Mouse (Mus musculus): ENCODE data around the gene Dnttip1. TPM values are rescaled to one million over a fixed set of nuclear protein-coding genes. Genes with fewer than 3 reads are reported as not detected.
A peak's percentile ranks its signal among the peaks of the same experiment; 100 is the strongest.

Dnttip1 gene
- total and polyA plus RNA-seq, 3 experiments, result 20.6 to 59.9 TPM; not detected in 1

DNA sequence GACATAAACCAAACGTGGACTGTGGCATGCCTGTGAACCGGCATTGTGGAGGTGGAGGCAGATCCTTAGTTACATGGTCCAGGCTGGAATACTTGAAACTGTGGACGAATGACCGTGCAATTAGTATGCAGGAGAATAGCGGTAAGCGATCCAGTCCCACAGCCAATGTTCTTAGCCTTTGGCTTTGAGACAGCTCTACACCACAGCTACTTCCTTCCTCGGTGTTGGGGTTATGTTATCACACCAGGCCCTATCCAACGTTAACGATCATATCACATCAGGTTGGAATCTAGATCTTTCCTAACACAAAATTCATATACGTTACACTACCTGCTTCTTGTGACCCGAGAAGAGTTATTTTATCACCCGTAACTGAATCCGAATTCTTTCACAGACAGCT, 796 bp upstream of the Dnttip1 start:
- DNase-seq (ENCODE audit: low read depth, low spot score), result peak; percentile 56
- TF ChIP-seq TCF12 (IDR thresholded peaks at IDR 0.05; ENCODE audit: low read depth, low read length) (no peak), GATA1 (IDR thresholded peaks at IDR 0.05; ENCODE audit: low read depth, low read length) (peak; percentile 74), POLR2AphosphoS5 (IDR thresholded peaks at IDR 0.05; ENCODE audit: borderline replicate concordance, low read depth, low read length) (no peak), EP300 (IDR thresholded peaks at IDR 0.05; ENCODE audit: low read depth in 1 of 2, low read length in 2 of 2) (peak; percentile 3 to 12; a peak in 1 of 4 replicates)
- Histone ChIP-seq H3K79me2 (ENCODE audit: control insufficient read depth, insufficient read depth, low read length, poor library complexity) (peaks cover 18% of the 10 kb centered on the region), H3K4me3 (ENCODE audit: control insufficient read depth in 1 of 2, insufficient read depth in 1 of 2, low read depth in 2 of 2, low read length in 2 of 2) (peak overlapping the region; percentile 83 to 89), H3K9ac (ENCODE audit: control insufficient read depth, low read depth, low read length, poor library complexity, severe bottlenecking) (peak overlapping the region; percentile 67), H3K27me3 (ENCODE audit: control insufficient read depth in 1 of 2, insufficient read depth in 2 of 2, low read length in 2 of 2) (no peaks in the 10 kb centered on the region), H3K36me3 (ENCODE audit: control insufficient read depth in 1 of 2, insufficient read depth in 2 of 2, low read length in 2 of 2) (peaks cover 4 to 13% of the 10 kb centered on the region in 2 experiments; a peak in 3 of 4 replicates), H3K4me1 (ENCODE audit: control insufficient read depth in 1 of 2, insufficient read depth in 2 of 2, low read length in 2 of 2) (peaks cover 7 to 24% of the 10 kb centered on the region in 2 experiments), H3K27ac (ENCODE audit: control insufficient read depth, low read depth, low read length) (peak overlapping the region; percentile 67), H3K9me3 (replicated peaks; ENCODE audit: insufficient read depth, low read length) (no peaks in the 10 kb centered on the region)

DNA sequence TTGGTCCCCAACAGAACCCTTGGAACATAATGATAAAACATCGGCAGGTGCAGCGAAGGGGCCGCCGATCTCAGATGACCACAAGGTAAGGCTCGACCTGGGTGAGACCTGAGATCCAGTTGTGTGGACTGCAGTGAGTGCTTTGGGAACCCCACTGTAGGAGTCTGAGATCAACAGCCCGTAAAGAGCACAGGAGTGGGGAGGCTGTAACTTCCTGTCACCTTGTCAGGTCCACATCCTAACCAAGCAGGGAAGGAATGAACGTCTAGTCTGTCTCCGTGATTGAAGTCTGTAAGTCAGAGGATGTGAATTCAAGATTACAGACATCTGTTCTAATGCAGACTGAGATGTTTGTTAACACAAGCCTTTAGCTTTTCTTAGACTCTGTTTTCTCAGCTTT, 910 bp downstream of the Dnttip1 start:
- peaks cover 18% of the 10 kb centered on the region for H3K79me2 ChIP-seq (ENCODE audit: control insufficient read depth, insufficient read depth, low read length, poor library complexity)
- no peak overlapping the region for H3K27ac ChIP-seq (ENCODE audit: control insufficient read depth, low read depth, low read length)
- H3K9ac ChIP-seq (ENCODE audit: control insufficient read depth, low read depth, low read length, poor library complexity, severe bottlenecking), result peak overlapping the region; percentile 90
- no peaks in the 10 kb centered on the region for H3K27me3 ChIP-seq (ENCODE audit: control insufficient read depth in 1 of 2, insufficient read depth in 2 of 2, low read length in 2 of 2)
- no peak for TF ChIP-seq EP300 (IDR thresholded peaks at IDR 0.05; ENCODE audit: low read depth in 1 of 2, low read length in 2 of 2)
- DNase-seq (ENCODE audit: low read depth, low spot score), result no peak
- H3K4me1 ChIP-seq (ENCODE audit: control insufficient read depth in 1 of 2, insufficient read depth in 2 of 2, low read length in 2 of 2), result peaks cover 7 to 22% of the 10 kb centered on the region in 2 experiments
- peak overlapping the region; percentile 83 to 89 for H3K4me3 ChIP-seq (ENCODE audit: control insufficient read depth in 1 of 2, insufficient read depth in 1 of 2, low read depth in 2 of 2, low read length in 2 of 2)
- peaks cover 12 to 13% of the 10 kb centered on the region in 2 experiments for H3K36me3 ChIP-seq (ENCODE audit: control insufficient read depth in 1 of 2, insufficient read depth in 2 of 2, low read length in 2 of 2)
- H3K9me3 ChIP-seq (replicated peaks; ENCODE audit: insufficient read depth, low read length), result no peaks in the 10 kb centered on the region

DNA sequence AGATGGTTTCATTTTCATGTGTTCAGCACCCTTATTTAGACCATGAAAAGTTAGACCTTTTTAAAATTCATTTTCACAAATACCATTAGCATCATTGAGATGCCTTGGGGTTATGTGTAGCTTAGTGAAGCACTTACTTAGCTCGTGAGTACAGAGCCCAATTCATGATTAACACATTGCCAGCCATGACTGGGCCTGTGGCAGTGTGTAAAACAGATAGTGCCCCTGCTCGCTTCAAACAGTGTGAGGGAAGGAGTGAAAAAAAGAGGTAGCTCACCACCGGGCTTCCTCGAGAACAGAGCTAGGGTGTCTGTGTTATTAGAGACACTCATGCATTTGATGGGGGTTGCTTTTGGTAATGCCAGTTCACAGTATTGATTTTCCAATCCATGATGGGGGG, 2.4 kb downstream of the Dnttip1 start:
- no peak overlapping the region for H3K27ac ChIP-seq (ENCODE audit: control insufficient read depth, low read depth, low read length)
- H3K9me3 ChIP-seq (replicated peaks; ENCODE audit: insufficient read depth, low read length), result no peaks in the 10 kb centered on the region
- DNase-seq (ENCODE audit: low read depth, low spot score), result no peak
- peaks cover 18% of the 10 kb centered on the region for H3K79me2 ChIP-seq (ENCODE audit: control insufficient read depth, insufficient read depth, low read length, poor library complexity)
- H3K36me3 ChIP-seq (ENCODE audit: control insufficient read depth in 1 of 2, insufficient read depth in 2 of 2, low read length in 2 of 2), result peaks cover 13 to 17% of the 10 kb centered on the region in 2 experiments
- TF ChIP-seq RAD21 (IDR thresholded peaks at IDR 0.05; ENCODE audit: low read depth, low read length) (no peak), MEF2A (IDR thresholded peaks at IDR 0.05; ENCODE audit: extremely low read depth, insufficient replicate concordance, low read depth, low read length, poor library complexity, severe bottlenecking) (no peak), USF1 (IDR thresholded peaks at IDR 0.05; ENCODE audit: low read depth, low read length) (no peak), EP300 (IDR thresholded peaks at IDR 0.05; ENCODE audit: low read depth in 1 of 2, low read length in 2 of 2) (no peak), ZMIZ1 (IDR thresholded peaks at IDR 0.05; ENCODE audit: low read depth, low read length) (no peak), POLR2AphosphoS2 (IDR thresholded peaks at IDR 0.05; ENCODE audit: low read length) (no peak), UBTF (IDR thresholded peaks at IDR 0.05; ENCODE audit: borderline replicate concordance, insufficient read depth, low read depth, low read length) (no peak), MAZ (IDR thresholded peaks at IDR 0.05; ENCODE audit: low read depth, low read length) (no peak), RCOR1 (IDR thresholded peaks at IDR 0.05; ENCODE audit: low read depth, low read length) (no peak), GABPA (IDR thresholded peaks at IDR 0.05; ENCODE audit: low read depth, low read length) (no peak), NRF1 (IDR thresholded peaks at IDR 0.05; ENCODE audit: insufficient read depth, low read depth, low read length, poor library complexity, severe bottlenecking) (no peak)
- peaks cover 7 to 19% of the 10 kb centered on the region in 2 experiments for H3K4me1 ChIP-seq (ENCODE audit: control insufficient read depth in 1 of 2, insufficient read depth in 2 of 2, low read length in 2 of 2)
- H3K9ac ChIP-seq (ENCODE audit: control insufficient read depth, low read depth, low read length, poor library complexity, severe bottlenecking), result no peak overlapping the region
- H3K4me3 ChIP-seq (ENCODE audit: control insufficient read depth in 1 of 2, insufficient read depth in 1 of 2, low read depth in 2 of 2, low read length in 2 of 2), result no peak overlapping the region
- H3K27me3 ChIP-seq (ENCODE audit: control insufficient read depth in 1 of 2, insufficient read depth in 2 of 2, low read length in 2 of 2), result no peaks in the 10 kb centered on the region

Measured in MEL (cell line).